31 mouse cellular contexts compared by ENCODE assay signal in genomic region chr9:109909102-109909501, GRCm38 (mm10). TPM values are rescaled to one million over a fixed set of nuclear protein-coding genes. Genes with fewer than 3 reads are reported as not detected.
"Had no signal": no experiment of that assay in that cellular context is flagged by ENCODE, and none has a peak within 500 bp of the region (broad histone marks: within the 10 kb centered on the region; RNA-seq: fewer than 3 reads in every experiment).

No protein-coding gene starts in this region.

- H3K4me1 ChIP-seq: intestine, embryonic 15.5 days; limb, embryonic 12.5 days had no signal

- H3K9ac ChIP-seq: heart, embryonic 13.5 days; heart, embryonic 15.5 days; hindbrain, embryonic 14.5 days; intestine, embryonic 15.5 days; limb, embryonic 12.5 days; liver, embryonic 12.5 days; liver, embryonic 14.5 days had no signal

- DNase-seq: gastrocnemius, adult 2 months; gastrocnemius, postnatal 10 days; gastrocnemius, postnatal 25 days; heart, adult 11 months; heart, adult 2 months; heart, postnatal 14 days; heart, postnatal 36 days; kidney, adult 18-20 months; kidney, adult 8-10 months; kidney, postnatal 10 days; kidney, postnatal 25 days; kidney, postnatal 4 days had no signal

- H3K27ac ChIP-seq: gastrocnemius, adult 2 months; heart, adult 2 months; heart, embryonic 13.5 days; heart, embryonic 15.5 days; hindbrain, embryonic 14.5 days; intestine, embryonic 15.5 days; layer of hippocampus, adult 2 months; left cerebral cortex, adult 2 months; limb, embryonic 10.5 days; limb, embryonic 12.5 days; liver, embryonic 12.5 days; liver, embryonic 14.5 days had no signal

- ATAC-seq: hindbrain, embryonic 16.5 days; inflammation-experienced regulatory T-cells, adult 6 months; intestine, embryonic 15.5 days; intestine, postnatal 0 days; liver, embryonic 12.5 days had no signal

- H3K27me3 ChIP-seq: heart, embryonic 13.5 days; heart, embryonic 15.5 days; intestine, embryonic 15.5 days; limb, embryonic 12.5 days; liver, embryonic 12.5 days had no signal

- H3K36me3 ChIP-seq: heart, embryonic 13.5 days; heart, embryonic 15.5 days; intestine, embryonic 15.5 days; limb, embryonic 10.5 days; limb, embryonic 12.5 days; liver, embryonic 12.5 days had no signal

- H3K4me2 ChIP-seq: heart, embryonic 11.5 days; heart, embryonic 13.5 days; heart, embryonic 15.5 days; hindbrain, embryonic 14.5 days; intestine, embryonic 15.5 days; limb, embryonic 12.5 days; liver, embryonic 12.5 days had no signal

- H3K4me3 ChIP-seq: gastrocnemius, adult 2 months; heart, adult 2 months; heart, embryonic 13.5 days; heart, embryonic 15.5 days; intestine, embryonic 15.5 days; layer of hippocampus, adult 2 months; left cerebral cortex, adult 2 months; limb, embryonic 10.5 days; limb, embryonic 12.5 days; liver, embryonic 12.5 days had no signal

- H3K9me3 ChIP-seq: heart, embryonic 13.5 days; heart, embryonic 15.5 days; intestine, embryonic 15.5 days; limb, embryonic 10.5 days; limb, embryonic 12.5 days; liver, embryonic 12.5 days had no signal

RNA-seq across cellular contexts. Expression of gene Camp, which starts 59.7 kb away (rescaled TPM):
- total RNA-seq: gastrocnemius, adult 2 months; gastrocnemius, postnatal 25 days; heart, adult 2 months; heart, postnatal 36 days; layer of hippocampus, adult 2 months; layer of hippocampus, postnatal 25 days; left cerebral cortex, adult 2 months; left cerebral cortex, postnatal 14 days; left cerebral cortex, postnatal 36 days; liver, adult 2 months had no signal
- polyA plus RNA-seq: kidney, embryonic 14.5 days; limb, embryonic 10.5 days had no signal
